Mouse (Mus musculus) telencephalon, adult 2 months (tissue): ENCODE measurements around the gene Dusp1.

Experiments used
- DNase-seq: peaks from one replicate; pipeline ENCODE4 v3.0.0-alpha.2; 2011; ENCODE audit warnings: low read depth, low spot score

The Dusp1 gene

GRCm38 (mm10) chr17:26502808-26503671, 58.9 kb downstream of the Dusp1 start:
- peak; percentile 92 for DNase-seq

GRCm38 (mm10) chr17:26501826-26502225, 60.1 kb downstream of the Dusp1 start:
- no peak for DNase-seq

GRCm38 (mm10) chr17:26498626-26499025, 63.3 kb downstream of the Dusp1 start:
- DNase-seq, result no peak

- no peak for DNase-seq
Measured at GRCm38 (mm10) chr17:26497416-26497923, 64.5 kb downstream of the Dusp1 start.

- DNase-seq, result no peak
Measured at GRCm38 (mm10) chr17:26494642-26495468, 67.1 kb downstream of the Dusp1 start.

GRCm38 (mm10) chr17:26492246-26492645, 69.7 kb downstream of the Dusp1 start:
- DNase-seq, result no peak

GRCm38 (mm10) chr17:26490910-26491309, 71.0 kb downstream of the Dusp1 start:
- no peak for DNase-seq

- no peak for DNase-seq
Measured at GRCm38 (mm10) chr17:26490072-26490471, 71.9 kb downstream of the Dusp1 start.

- no peak for DNase-seq
Measured at GRCm38 (mm10) chr17:26488711-26489403, 73.1 kb downstream of the Dusp1 start.

- DNase-seq, result no peak
Measured at GRCm38 (mm10) chr17:26487917-26488316, 74.0 kb downstream of the Dusp1 start.

GRCm38 (mm10) chr17:26487266-26487665, 74.7 kb downstream of the Dusp1 start:
- DNase-seq, result no peak

GRCm38 (mm10) chr17:26484626-26485421, 77.1 kb downstream of the Dusp1 start:
- DNase-seq, result no peak

- DNase-seq, result no peak
Measured at GRCm38 (mm10) chr17:26480956-26481355, 81.0 kb downstream of the Dusp1 start.

- no peak for DNase-seq
Measured at GRCm38 (mm10) chr17:26479619-26480018, 82.3 kb downstream of the Dusp1 start.

GRCm38 (mm10) chr17:26478672-26479071, 83.3 kb downstream of the Dusp1 start:
- no peak for DNase-seq

GRCm38 (mm10) chr17:26476871-26477270, 85.1 kb downstream of the Dusp1 start:
- DNase-seq, result no peak

GRCm38 (mm10) chr17:26468102-26468894, 93.6 kb downstream of the Dusp1 start:
- DNase-seq, result no peak

- no peak for DNase-seq
Measured at GRCm38 (mm10) chr17:26467619-26468018, 94.3 kb downstream of the Dusp1 start.

GRCm38 (mm10) chr17:26466741-26467150, 95.2 kb downstream of the Dusp1 start:
- no peak for DNase-seq

GRCm38 (mm10) chr17:26464972-26465371, 97.0 kb downstream of the Dusp1 start:
- DNase-seq, result no peak
